Mouse (Mus musculus) erythroblast, embryonic 14.5 days (primary cell): ENCODE measurements around the gene Pawr.

Source experiments
- GATA1 ChIP-seq: IDR thresholded peaks from 2 replicates; pipeline ENCODE4 v1.6.1; 2012; ENCODE audit warnings: low read length, inconsistent platforms, mixed read lengths
- TAL1 ChIP-seq: IDR thresholded peaks from 3 replicates; pipeline ENCODE4 v1.6.1; 2012; ENCODE audit warnings: low read length, inconsistent platforms, mixed read lengths

GRCm38 (mm10) chr10:108405076-108405475, 73.2 kb downstream of the Pawr start:
- no peak for TF ChIP-seq GATA1
- TF ChIP-seq TAL1 = no peak
